Mouse (Mus musculus): ENCODE results near the gene Srsf5. TPM values are rescaled to one million over a fixed set of nuclear protein-coding genes. Genes with fewer than 3 reads are reported as not detected.

Gene Srsf5
- total RNA-seq, 2 experiments from 2014 or later = 319 to 320 TPM

- no peak for DNase-seq
These were observed 53.4 kb downstream of the Srsf5 start for GRCm38 (mm10) chr12:80998528-80999221.

Other genes with a start within 250 kb of the Srsf5 start
- 10 to 100 TPM; 16.5 to 18.6 TPM for gene Ccdc177, start 184.8 kb upstream of the Srsf5 start, total RNA-seq (2021)
- gene Susd6, start 155.0 kb upstream of the Srsf5 start, total RNA-seq (2021) = 10 to 100 TPM; 66.7 to 70.2 TPM
- gene Slc10a1, start 23.2 kb downstream of the Srsf5 start, total RNA-seq (2021) = not detected
- 1 to 10 TPM; 7.4 to 7.8 TPM for gene Smoc1, start 81.3 kb downstream of the Srsf5 start, total RNA-seq (2021)